Mouse (Mus musculus): ENCODE results near the gene Sema4d.

- TF ChIP-seq CTCF (conservative IDR thresholded peaks at IDR 0.05; ENCODE audit: low read length) (no peak), NANOG (IDR thresholded peaks at IDR 0.05; ENCODE audit: borderline replicate concordance, low read length) (no peak)
These were observed 149.4 kb downstream of the Sema4d start for GRCm38 (mm10) chr13:51643924-51644828.

Measured in E14TG2a.4 (cell line).